Mouse (Mus musculus) liver, postnatal 0 days (tissue): Measurements from ENCODE around the gene Pibf1.

Experiments used
- CTCF ChIP-seq: sonication (generic); IDR thresholded peaks from 2 replicates; pipeline ENCODE4 v1.5.1; 2016; ENCODE audit warnings: antibody characterized with exemption, low read depth
- EP300 ChIP-seq: IDR thresholded peaks from 2 replicates; pipeline ENCODE4 v1.6.1; 2016; ENCODE audit warnings: antibody characterized with exemption, low read depth, mild to moderate bottlenecking

DNA sequence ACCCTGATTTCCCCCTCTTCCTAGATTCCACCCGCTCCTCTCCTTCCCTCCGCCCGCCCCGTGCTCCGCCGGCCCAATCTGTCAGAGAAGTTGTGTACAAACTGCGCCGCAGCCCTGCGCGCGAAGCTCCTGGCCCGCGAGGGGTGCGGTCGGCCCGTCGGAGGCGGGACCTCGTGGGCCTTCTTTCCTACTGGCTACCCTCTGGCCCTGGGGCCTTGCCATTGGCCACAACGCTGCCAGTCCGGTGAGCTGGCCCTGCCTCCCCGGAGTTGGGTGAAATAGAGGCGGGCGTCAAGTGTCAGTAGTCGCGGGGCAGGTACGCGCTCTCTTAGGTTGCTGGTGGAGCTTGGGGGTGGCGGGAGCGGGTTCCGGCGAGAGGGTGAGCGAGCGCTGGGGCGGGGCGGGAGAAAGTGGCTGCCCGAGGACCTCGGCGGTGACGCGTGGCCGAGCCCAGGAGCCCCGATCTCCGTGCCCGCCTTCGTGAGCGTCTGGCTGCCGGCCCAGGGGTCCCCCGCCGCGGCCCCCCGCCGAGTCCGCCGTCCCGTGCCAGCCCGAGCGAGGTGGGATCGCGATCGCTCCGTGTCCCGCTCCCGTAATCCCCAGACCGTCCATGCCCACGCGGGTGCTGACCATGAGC is 199.3 kb downstream of the Pibf1 start, which contains the start of gene Klf5:
- TF ChIP-seq CTCF (no peak), EP300 (no peak)
